Mouse (Mus musculus) gonadal fat pad, adult 2 months (tissue): ENCODE measurements around the gene Cpe. TPM values are rescaled to one million over a fixed set of nuclear protein-coding genes. Genes with fewer than 3 reads are reported as not detected.
A peak's percentile ranks its signal among the peaks of the same experiment; 100 is the strongest.

Source experiments
- DNase-seq: peaks from one replicate; pipeline ENCODE4 v3.0.0-alpha.2; 2012; ENCODE audit warnings: low read depth
- polyA plus RNA-seq: library from polyadenylated mRNA; depleted of rRNA; stranded (reverse); fragments of >200 nt; gene quantifications from 2 replicates; pipeline ENCODE4 v1.2.3, GENCODE M21; 2012; rRNA removed

Gene Cpe
- polyA plus RNA-seq: 41.7 and 81.3 TPM in 2 replicates

DNA sequence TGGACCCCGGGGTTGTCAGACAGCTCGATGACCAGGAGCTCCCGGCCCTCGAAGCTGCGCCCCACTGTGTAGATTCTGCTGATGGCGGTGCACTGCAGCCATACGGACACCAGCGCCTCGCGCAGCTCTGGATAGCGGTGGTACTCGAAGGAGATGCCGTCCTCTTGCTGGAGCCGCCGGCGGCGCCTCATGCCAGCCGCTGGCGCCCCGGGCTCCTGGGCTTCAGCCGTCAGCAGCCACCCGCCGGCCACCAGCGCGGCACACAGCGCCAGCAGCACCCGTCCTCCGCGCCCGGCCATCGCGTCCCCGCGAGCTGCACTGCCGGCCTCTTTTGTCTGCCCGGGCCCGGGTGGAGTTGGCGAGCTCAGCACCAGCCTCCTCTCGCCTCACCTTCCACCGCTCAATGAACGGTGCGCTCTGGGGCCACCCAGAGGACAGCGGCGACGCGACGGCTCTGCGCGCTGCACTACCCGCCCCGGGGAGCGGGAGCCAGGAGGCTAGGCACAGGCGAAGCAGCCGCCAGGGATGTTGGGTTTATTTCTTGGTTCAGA, at the start of gene Cpe:
TSS of gene Cpe (minus strand) at position 404 of the 551 bp plus-strand sequence.
- no peak for DNase-seq

GRCm38 (mm10) chr8:64740547-64741211, 47.8 kb upstream of the Cpe start:
- no peak for DNase-seq

GRCm38 (mm10) chr8:64738916-64739315, 46.1 kb upstream of the Cpe start:
- no peak for DNase-seq

DNA sequence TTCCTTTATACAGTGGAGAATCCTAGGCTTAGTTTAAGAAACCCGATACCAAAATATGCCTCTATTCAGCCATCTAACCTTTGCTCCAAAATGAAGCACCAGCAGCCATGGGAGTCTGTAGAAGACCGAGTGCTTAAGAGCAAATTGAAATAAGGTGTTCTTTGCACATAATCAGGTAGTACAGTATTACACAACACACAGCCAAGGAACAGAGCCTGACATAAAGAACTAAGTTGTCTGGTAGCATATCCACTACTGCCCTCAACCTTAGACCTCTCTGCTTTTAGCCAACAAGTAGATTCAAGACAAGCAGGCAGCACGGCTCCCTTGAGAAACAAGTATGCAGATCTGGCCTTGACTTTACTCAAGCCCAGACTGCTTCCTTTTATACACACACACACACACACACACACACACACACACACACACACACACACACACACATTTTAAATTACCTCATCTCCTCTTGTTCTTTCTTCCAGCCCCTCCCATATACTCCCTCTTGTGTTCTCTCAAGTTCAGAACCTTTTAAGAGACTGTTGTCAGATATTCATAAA, 44.0 kb upstream of the Cpe start:
- DNase-seq: no peak

DNA sequence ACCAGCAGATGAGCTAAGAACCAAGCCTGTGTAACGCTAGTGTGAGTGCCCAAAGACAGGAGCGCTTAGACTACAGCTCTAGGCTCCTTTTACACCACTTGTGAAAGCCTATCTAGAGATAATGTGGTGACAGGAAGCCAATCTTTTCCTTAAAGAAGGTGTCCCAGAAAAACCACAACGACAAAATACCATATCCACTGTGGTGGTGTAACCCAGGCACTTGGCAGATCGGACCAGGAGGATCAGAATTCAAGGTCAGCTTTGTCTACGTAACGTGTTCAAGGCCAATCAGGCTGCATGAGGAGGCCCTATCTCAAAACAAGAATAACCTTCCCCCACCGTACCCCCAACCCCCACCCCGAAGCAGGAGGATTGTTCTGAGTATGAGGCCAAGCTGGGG, 42.3 kb upstream of the Cpe start:
- DNase-seq: no peak

GRCm38 (mm10) chr8:64733271-64733943, 40.6 kb upstream of the Cpe start, which contains the start of gene Msmo1:
Gene Msmo1 (minus strand): TSS chr8:64733792.
- no peak for DNase-seq

DNA sequence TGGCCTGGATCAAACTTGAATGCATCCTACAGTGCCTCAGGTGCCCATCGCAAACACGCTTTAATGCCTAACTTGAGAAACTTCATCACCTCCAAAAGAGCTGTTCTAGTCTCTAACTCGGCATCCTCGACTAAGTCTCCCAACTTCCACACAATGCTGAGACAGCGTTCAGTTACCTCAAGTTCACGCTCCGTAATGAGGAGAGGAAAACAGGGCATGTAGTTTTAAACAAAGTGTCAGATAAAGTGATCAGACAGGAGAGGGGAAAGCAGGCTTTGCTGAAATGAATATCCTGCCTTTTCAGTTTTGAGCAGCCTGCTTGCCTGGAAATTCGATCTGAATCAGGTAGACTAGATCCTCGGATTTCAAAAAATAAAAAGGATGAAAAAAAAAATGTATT, 39.7 kb upstream of the Cpe start:
- no peak for DNase-seq

- no peak for DNase-seq
Measured at GRCm38 (mm10) chr8:64728156-64728555, 35.3 kb upstream of the Cpe start.

GRCm38 (mm10) chr8:64726190-64726695, 33.4 kb upstream of the Cpe start:
- no peak for DNase-seq

DNA sequence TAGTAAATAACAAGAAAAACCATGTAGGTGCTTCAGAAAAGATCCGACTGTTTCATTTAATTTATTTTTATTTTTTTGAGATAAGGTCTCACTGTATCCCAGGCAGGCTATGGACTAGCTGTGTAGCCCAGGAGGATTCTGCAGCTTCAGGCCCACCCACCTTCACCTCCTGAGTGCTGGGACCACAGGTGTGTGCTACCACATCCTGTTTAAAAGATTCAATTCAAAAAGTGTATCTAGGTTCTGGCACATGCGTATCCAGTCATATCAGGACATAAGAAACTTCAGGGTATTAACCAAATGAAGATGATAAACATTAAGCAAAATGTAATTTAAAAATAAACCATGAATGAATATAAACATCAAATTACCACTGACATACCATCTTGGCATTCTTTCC, 30.4 kb upstream of the Cpe start:
- no peak for DNase-seq

DNA sequence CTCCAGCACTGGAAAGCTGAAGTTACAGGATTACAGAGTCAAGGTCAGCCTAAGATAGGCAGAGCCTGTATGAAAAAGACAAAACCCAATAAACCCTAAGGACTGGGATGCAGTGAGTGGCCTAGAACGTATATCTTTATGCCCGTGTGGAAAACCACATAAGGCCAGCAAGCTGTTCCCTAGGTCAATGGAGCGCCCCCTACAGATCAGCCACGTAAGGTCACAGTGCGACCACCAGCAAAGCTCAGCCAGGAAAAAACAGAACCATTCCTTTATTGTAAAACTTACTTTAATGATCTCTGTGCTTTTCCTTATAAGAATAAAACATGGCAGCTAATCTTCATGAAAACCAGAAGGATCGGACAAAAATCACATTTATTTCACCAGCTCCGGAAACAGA, 25.0 kb upstream of the Cpe start:
- DNase-seq: no peak

- DNase-seq: peak; percentile 88
Measured at GRCm38 (mm10) chr8:64712499-64712898, 19.6 kb upstream of the Cpe start.

DNA sequence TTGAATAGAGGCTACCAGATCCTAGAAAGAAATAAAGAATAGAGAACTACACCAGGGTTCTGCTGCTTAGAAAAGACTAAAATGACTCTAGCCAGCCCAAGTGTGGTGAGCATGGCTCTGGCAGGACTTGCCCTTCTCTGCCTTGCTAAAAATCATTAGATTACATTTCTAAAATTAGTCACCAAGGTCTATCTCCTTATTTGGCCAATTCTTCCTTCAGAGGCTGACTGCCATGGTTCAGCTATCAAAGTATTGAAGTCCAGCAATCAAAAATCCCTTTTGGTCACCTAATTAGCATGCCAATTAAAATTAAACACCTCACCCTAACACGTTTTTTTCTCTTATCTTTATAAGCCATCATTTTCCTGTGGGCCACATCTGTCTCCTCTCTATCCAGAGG, 18.7 kb upstream of the Cpe start:
- DNase-seq: no peak

- DNase-seq: no peak
Measured at GRCm38 (mm10) chr8:64707481-64707880, 14.6 kb upstream of the Cpe start.

GRCm38 (mm10) chr8:64703191-64703590, 10.3 kb upstream of the Cpe start:
- no peak for DNase-seq

DNA sequence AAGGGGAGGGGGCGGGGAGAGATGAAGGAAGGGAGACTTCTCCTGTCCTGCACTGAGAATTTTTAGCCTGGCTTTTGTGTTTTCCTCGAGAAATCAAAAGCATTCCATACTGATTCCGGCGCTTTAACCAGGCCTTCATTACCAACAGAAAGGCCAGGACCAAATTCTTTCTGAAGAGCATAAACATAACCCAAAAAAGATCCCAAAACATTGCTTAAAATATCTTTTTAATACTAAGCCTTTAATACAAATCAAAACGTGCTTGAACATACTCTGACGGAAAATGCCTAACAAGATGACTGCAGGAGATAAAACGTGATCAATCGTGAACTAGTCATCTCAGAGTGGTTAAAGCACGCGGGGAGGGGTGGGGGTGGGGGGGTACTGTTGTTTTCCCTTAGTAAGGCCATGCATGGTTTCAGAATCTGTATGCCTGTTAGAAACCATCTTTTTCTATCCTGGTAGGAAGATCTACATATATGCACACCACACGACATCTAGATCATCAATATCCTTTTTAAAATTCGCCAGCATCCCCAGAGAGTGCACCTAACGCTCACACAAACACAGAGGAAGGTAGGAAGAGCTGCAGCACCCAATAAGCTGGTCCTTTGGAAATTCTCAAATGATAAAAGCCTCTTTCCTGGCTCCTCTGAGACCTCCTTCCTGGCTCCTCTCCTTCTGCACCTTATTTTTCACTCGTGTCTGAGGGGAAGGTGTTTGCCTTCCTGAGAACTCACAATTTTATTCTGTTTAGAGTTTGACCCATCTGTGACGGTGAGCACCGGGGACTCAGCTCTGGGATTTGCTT, 1.1 kb downstream of the Cpe start:
- no peak for DNase-seq

GRCm38 (mm10) chr8:64690845-64691244, 2.0 kb downstream of the Cpe start:
- DNase-seq: no peak

- DNase-seq: no peak
Measured at GRCm38 (mm10) chr8:64690306-64690705, 2.5 kb downstream of the Cpe start.

DNA sequence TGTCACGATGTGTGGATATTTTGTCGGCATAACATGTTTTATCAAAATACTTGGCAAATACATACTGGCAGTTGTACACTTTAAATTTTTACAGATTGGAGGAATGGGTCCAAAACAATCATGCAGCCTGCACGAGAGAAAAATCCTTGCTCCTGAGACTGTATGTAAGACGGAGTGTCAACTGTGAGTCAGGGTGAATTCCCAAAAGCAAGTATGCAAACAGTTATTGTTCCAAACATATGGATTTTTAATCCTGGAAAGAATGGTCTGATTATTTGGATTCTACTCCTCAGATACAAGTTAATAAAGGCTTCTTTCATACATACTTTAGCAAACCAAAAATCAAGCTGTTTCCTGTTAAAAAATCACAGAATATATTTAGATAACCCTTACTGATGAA, 4.1 kb downstream of the Cpe start:
- no peak for DNase-seq

DNA sequence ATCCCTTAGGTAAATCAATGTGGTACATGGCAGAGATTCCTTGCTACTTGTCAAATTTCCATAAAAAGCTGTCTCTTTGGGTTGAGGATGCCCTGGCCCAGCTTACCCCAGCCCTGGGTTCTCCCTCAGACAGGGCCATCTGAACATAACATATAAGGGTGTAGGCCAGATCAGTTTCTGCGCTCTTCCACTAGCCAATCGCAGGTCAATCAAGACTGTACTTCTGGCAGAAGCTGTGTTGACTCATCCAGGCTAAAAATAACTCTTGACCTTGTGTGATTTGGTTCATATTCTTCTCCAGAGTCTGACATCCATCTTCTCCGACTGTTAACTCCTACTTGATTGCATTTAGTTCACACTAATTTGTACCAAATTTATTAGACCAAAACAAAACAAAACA, 4.7 kb downstream of the Cpe start:
- no peak for DNase-seq

DNA sequence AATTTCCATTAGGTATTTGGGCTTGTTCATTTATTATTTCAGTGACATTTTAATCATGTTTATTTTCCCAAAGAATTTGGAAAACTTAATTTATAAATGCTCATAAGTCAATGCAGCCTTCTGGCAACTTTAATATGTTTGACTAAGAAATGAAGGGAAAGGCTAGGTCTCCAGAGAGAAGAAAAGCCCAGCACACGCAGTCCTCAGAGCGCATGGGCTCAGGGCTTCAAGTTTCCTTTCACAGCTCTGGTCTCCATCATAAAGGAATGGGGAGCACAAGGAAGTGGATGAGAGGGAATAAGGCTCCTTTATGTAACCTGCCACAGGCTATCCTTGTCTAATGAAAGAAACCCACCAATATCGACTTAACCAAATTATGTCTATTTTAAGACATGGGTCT, 10.4 kb downstream of the Cpe start:
- DNase-seq: no peak

GRCm38 (mm10) chr8:64676381-64676780, 16.5 kb downstream of the Cpe start:
- DNase-seq: no peak
